Mouse (Mus musculus) CH12.LX (cell line): ENCODE measurements at regions not wholly inside any gene's neighbourhood (a gene's known extent, or its start where the extent isn't known, plus 50 kb on each side); places are given as distances from the start of the nearest gene placed in this dataset.

ENCODE experiments used
- DNase-seq: peaks from one replicate; pipeline ENCODE4 v3.0.0-alpha.2; 2013; ENCODE audit errors: extremely low read depth
- H3K27ac ChIP-seq: 2 replicates; pipeline ENCODE4 v1.5.1; 2012; ENCODE audit warnings: low read depth, mild to moderate bottlenecking, control low read depth, moderate library complexity; ENCODE audit not compliant: insufficient read depth
- H3K27me3 ChIP-seq: replicated peaks from 2 replicates; pipeline ENCODE3; 2012; ENCODE audit warnings: inconsistent platforms
- H3K36me3 ChIP-seq, 2 experiments: replicated peaks in 1 of 2; 2 replicates each; pipeline versions ENCODE3 to v1.6.1; 2012; ENCODE audit warnings: inconsistent platforms in 1 of 2, low read length in 1 of 2, mild to moderate bottlenecking in 1 of 2, mixed read lengths in 1 of 2, moderate library complexity in 1 of 2; ENCODE audit not compliant: control insufficient read depth in 1 of 2, insufficient read depth in 1 of 2
- H3K4me1 ChIP-seq, 2 experiments: 2 replicates each; pipeline ENCODE4 v1.6.1; 2012; ENCODE audit warnings: inconsistent platforms in 1 of 2, moderate library complexity in 1 of 2; ENCODE audit not compliant: insufficient read depth in 2 of 2, control insufficient read depth in 1 of 2
- H3K4me2 ChIP-seq: 2 replicates; pipeline ENCODE4 v1.6.1; 2012; ENCODE audit warnings: low read depth, mild to moderate bottlenecking, control low read depth; ENCODE audit not compliant: poor library complexity, insufficient read depth, severe bottlenecking
- H3K4me3 ChIP-seq, 3 experiments: fragments of 150-350 bp in 1 of 3; sonication (generic) in 1 of 3; replicated peaks in 1 of 3; 2 replicates each; pipeline versions ENCODE3 to v1.5.1; 2011 to 2012; ENCODE audit warnings: low read depth in 2 of 3, low read length in 2 of 3, mild to moderate bottlenecking in 2 of 3, moderate library complexity in 2 of 3, control low read depth in 1 of 3, improper control_type of control experiment in 1 of 3, inconsistent platforms in 1 of 3, mixed read lengths in 1 of 3; ENCODE audit not compliant: poor library complexity in 1 of 3
- H3K79me2 ChIP-seq: replicated peaks from 2 replicates; pipeline ENCODE4 v1.6.1; 2012; ENCODE audit warnings: mild to moderate bottlenecking, moderate library complexity; ENCODE audit not compliant: control insufficient read depth, poor library complexity, insufficient read depth, severe bottlenecking; ENCODE audit errors: extremely low read depth
- H3K9ac ChIP-seq: 2 replicates; pipeline ENCODE4 v1.6.1; 2012; ENCODE audit warnings: low read depth, mild to moderate bottlenecking, control low read depth, moderate library complexity; ENCODE audit not compliant: insufficient read depth
- H3K9me3 ChIP-seq: replicated peaks from 2 replicates; pipeline ENCODE3; 2012; ENCODE audit warnings: low read length, inconsistent platforms, mixed read lengths
- CHD1 ChIP-seq: IDR thresholded peaks from 2 replicates; pipeline ENCODE4 v1.6.1; 2012; ENCODE audit warnings: low read depth, low read length, improper control_type of control experiment, inconsistent platforms
- CHD2 ChIP-seq: IDR thresholded peaks from 2 replicates; pipeline ENCODE4 v1.6.1; 2011; ENCODE audit warnings: low read length, improper control_type of control experiment
- CTCF ChIP-seq, 2 experiments: IDR thresholded peaks in 1 of 2; conservative IDR thresholded peaks in 1 of 2; 2 replicates each; pipeline ENCODE4 v1.5.1; 2011 to 2012; ENCODE audit warnings: low read depth in 2 of 2, low read length in 2 of 2, improper control_type of control experiment in 1 of 2, inconsistent platforms in 1 of 2, mild to moderate bottlenecking in 1 of 2, moderate library complexity in 1 of 2
- E2F4 ChIP-seq: IDR thresholded peaks from 2 replicates; pipeline ENCODE4 v1.6.1; 2011; ENCODE audit warnings: low read depth, low read length, improper control_type of control experiment; ENCODE audit not compliant: insufficient replicate concordance
- EP300 ChIP-seq: IDR thresholded peaks from 2 replicates; pipeline ENCODE4 v1.6.1; 2011; ENCODE audit warnings: low read length, improper control_type of control experiment
- ETS1 ChIP-seq: conservative IDR thresholded peaks from 2 replicates; pipeline ENCODE4 v1.6.1; 2012; ENCODE audit warnings: low read depth, mild to moderate bottlenecking, inconsistent platforms, low read length, improper control_type of control experiment, moderate library complexity
- JUND ChIP-seq: conservative IDR thresholded peaks from 2 replicates; pipeline ENCODE4 v1.6.1; 2011; ENCODE audit warnings: low read depth, low read length, improper control_type of control experiment
- MAFK ChIP-seq: IDR thresholded peaks from 2 replicates; pipeline ENCODE4 v1.6.1; 2011; ENCODE audit warnings: low read length, improper control_type of control experiment; ENCODE audit not compliant: insufficient replicate concordance
- MAX ChIP-seq: IDR thresholded peaks from 2 replicates; pipeline ENCODE4 v1.6.1; 2011; ENCODE audit warnings: low read length, improper control_type of control experiment
- MEF2A ChIP-seq: IDR thresholded peaks from 2 replicates; pipeline ENCODE4 v1.6.1; 2014; ENCODE audit warnings: low read depth, mild to moderate bottlenecking, inconsistent platforms, low read length, improper control_type of control experiment, borderline replicate concordance
- MXI1 ChIP-seq: IDR thresholded peaks from 2 replicates; pipeline ENCODE4 v1.6.1; 2011; ENCODE audit warnings: mild to moderate bottlenecking, low read depth, low read length, improper control_type of control experiment
- MYC ChIP-seq: IDR thresholded peaks from 2 replicates; pipeline ENCODE4 v1.6.1; 2011; ENCODE audit warnings: low read depth, mild to moderate bottlenecking, improper control_type of control experiment, low read length
- NELFE ChIP-seq: IDR thresholded peaks from 2 replicates; pipeline ENCODE4 v1.6.1; 2011; ENCODE audit warnings: low read depth, low read length, improper control_type of control experiment
- NRF1 ChIP-seq: IDR thresholded peaks from 2 replicates; pipeline ENCODE4 v1.6.1; 2014; ENCODE audit warnings: low read depth, mild to moderate bottlenecking, inconsistent platforms, low read length, improper control_type of control experiment, moderate library complexity
- PAX5 ChIP-seq: IDR thresholded peaks from 2 replicates; pipeline ENCODE4 v1.6.1; 2012; ENCODE audit warnings: low read length, inconsistent platforms, mixed read lengths
- POLR2A ChIP-seq: IDR thresholded peaks from 2 replicates; pipeline ENCODE4 v1.6.1; 2011; ENCODE audit warnings: low read depth, mild to moderate bottlenecking, improper control_type of control experiment, low read length
- POLR2AphosphoS2 ChIP-seq: IDR thresholded peaks from 2 replicates; pipeline ENCODE4 v1.6.1; 2011; ENCODE audit warnings: low read depth, low read length, improper control_type of control experiment
- RAD21 ChIP-seq: IDR thresholded peaks from 2 replicates; pipeline ENCODE4 v1.6.1; 2011; ENCODE audit warnings: low read depth, mild to moderate bottlenecking, low read length, improper control_type of control experiment, moderate library complexity
- RCOR1 ChIP-seq: conservative IDR thresholded peaks from 2 replicates; pipeline ENCODE4 v1.6.1; 2012; ENCODE audit warnings: low read depth, mild to moderate bottlenecking, inconsistent platforms, low read length, improper control_type of control experiment
- SIN3A ChIP-seq: IDR thresholded peaks from 2 replicates; pipeline ENCODE4 v1.6.1; 2012; ENCODE audit warnings: low read length, improper control_type of control experiment, inconsistent platforms
- SMC3 ChIP-seq: IDR thresholded peaks from 2 replicates; pipeline ENCODE4 v1.6.1; 2011; ENCODE audit warnings: low read depth, low read length, improper control_type of control experiment
- UBTF ChIP-seq: IDR thresholded peaks from 2 replicates; pipeline ENCODE4 v1.6.1; 2012; ENCODE audit warnings: low read depth, mild to moderate bottlenecking, inconsistent platforms, low read length, improper control_type of control experiment, moderate library complexity
- USF1 ChIP-seq: IDR thresholded peaks from 2 replicates; pipeline ENCODE4 v1.6.1; 2014; ENCODE audit warnings: low read depth, mild to moderate bottlenecking, inconsistent platforms, low read length, improper control_type of control experiment
- USF2 ChIP-seq: conservative IDR thresholded peaks from 2 replicates; pipeline ENCODE4 v1.6.1; 2011; ENCODE audit warnings: low read depth, low read length, improper control_type of control experiment
- ZC3H11A ChIP-seq: IDR thresholded peaks from 2 replicates; pipeline ENCODE4 v1.6.1; 2012; ENCODE audit warnings: low read depth, mild to moderate bottlenecking, inconsistent platforms, low read length, improper control_type of control experiment
- ZNF384 ChIP-seq: IDR thresholded peaks from 2 replicates; pipeline ENCODE4 v1.6.1; 2012; ENCODE audit warnings: low read depth, low read length, improper control_type of control experiment, inconsistent platforms
- dilution Hi-C: fragments of 300-500 bp; cut with MboI; formaldehyde crosslinking; loops from 2 replicates; pipeline ENCODE4 v1.14.3; 2020; ENCODE audit warnings: low sequenced_read_pairs; ENCODE audit not compliant: extremely low pct_unique_long_range_greater_than_20kb, extremely low pct_ligation_motif_present
- in situ Hi-C: fragments of 300-500 bp; cut with MboI; formaldehyde crosslinking; loops from 3 replicates; pipeline ENCODE4 v1.14.3; 2019; ENCODE audit warnings: low sequenced_read_pairs, low pct_ligation_motif_present, low pct_unique_long_range_greater_than_20kb, mixed read lengths

DNA sequence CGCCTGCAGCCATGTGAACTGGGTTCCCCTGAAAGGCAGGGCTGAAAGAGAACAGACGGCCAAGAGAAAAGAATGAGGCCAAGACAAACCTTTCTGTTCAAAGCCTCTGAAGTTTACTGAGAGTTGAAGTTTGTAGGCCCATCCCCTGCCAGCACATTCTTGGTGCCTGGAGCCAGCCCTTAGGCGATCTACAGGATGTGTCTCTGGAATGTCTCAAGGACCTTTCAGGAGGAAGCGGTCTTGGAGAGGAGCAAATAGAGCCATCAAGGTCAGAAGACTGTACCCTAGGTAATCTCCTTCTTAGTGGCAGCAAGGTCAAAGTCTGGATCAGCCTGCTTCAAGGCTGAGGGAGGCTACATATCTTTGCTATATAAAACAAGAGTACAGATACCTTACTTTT lies 350.3 kb downstream of the Gm8797 start:
- dilution Hi-C loops (no loop called here), in situ Hi-C loops (no loop called here)
- H3K9me3 ChIP-seq = no peaks in the 10 kb centered on the region
- no peak for DNase-seq
- H3K4me2 ChIP-seq = no peak overlapping the region
- H3K27me3 ChIP-seq = no peaks in the 10 kb centered on the region
- no peaks in the 10 kb centered on the region for H3K4me1 ChIP-seq
- H3K27ac ChIP-seq = no peak overlapping the region
- H3K9ac ChIP-seq = no peak overlapping the region
- H3K79me2 ChIP-seq = no peaks in the 10 kb centered on the region
- H3K36me3 ChIP-seq = no peaks in the 10 kb centered on the region
- no peak for TF ChIP-seq USF2
- TF ChIP-seq SIN3A = no peak
- TF ChIP-seq NRF1 = no peak
- no peak for TF ChIP-seq RCOR1
- TF ChIP-seq POLR2A = no peak
- no peak for TF ChIP-seq MAX
- TF ChIP-seq MXI1 = no peak
- no peak for TF ChIP-seq CTCF (conservative IDR thresholded peaks at IDR 0.05 in 1 of 2, IDR thresholded peaks at IDR 0.05 in 1 of 2; ENCODE audit: low read depth in 2 of 2, low read length in 2 of 2)
- no peak overlapping the region for H3K4me3 ChIP-seq

DNA sequence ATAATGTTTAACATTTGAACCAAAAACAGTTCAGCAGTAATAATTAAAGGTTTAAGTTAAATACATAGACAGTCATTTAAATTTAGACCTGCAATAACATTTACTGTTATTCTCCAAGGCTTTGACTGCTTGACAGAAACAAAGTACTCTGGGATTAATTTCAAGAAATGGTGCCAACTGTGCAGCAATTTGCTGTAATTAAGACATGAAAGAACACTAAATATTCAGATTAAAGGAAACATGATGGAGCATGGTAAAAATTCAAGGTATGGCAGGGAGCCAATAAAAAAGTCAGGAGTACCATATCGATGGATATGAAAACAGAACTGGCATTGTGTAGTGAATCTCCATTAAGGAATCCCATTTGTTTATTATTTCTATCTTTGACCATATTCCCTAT lies 352.3 kb downstream of the Gm8797 start:
- TF ChIP-seq POLR2AphosphoS2 (no peak), UBTF (no peak), E2F4 (no peak)
- no peaks in the 10 kb centered on the region for H3K27me3 ChIP-seq
- in situ Hi-C loops = no loop called here
- H3K9me3 ChIP-seq = no peaks in the 10 kb centered on the region
- H3K4me3 ChIP-seq = no peak overlapping the region
- no peak overlapping the region for H3K27ac ChIP-seq
- no peak overlapping the region for H3K9ac ChIP-seq
- DNase-seq = no peak
- H3K4me1 ChIP-seq = no peaks in the 10 kb centered on the region
- no peaks in the 10 kb centered on the region for H3K36me3 ChIP-seq
- H3K4me2 ChIP-seq = no peak overlapping the region
- dilution Hi-C loops = no loop called here
- no peaks in the 10 kb centered on the region for H3K79me2 ChIP-seq

DNA sequence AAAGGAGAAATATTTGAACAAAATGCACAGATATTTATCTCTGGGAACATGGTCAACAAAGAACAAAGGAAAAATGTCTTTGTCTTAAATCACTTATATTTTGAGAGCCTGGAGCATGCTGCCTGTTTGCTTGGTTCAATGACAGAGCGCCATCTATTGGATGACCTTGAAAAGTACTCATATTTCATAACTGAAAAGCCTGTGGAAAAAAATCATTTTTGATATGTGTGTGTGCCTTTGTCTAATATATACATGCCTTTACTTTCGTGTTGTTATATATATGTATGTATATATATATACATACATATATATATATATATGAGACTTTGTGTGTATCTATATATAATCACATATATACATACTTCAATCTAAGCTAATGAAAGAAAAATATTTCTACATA lies 356.1 kb downstream of the Gm8797 start:
- Histone ChIP-seq H3K4me2 (no peak overlapping the region), H3K4me1 (no peaks in the 10 kb centered on the region), H3K27me3 (no peaks in the 10 kb centered on the region), H3K27ac (no peak overlapping the region), H3K36me3 (no peaks in the 10 kb centered on the region), H3K9me3 (no peaks in the 10 kb centered on the region), H3K4me3 (no peak overlapping the region), H3K79me2 (no peaks in the 10 kb centered on the region), H3K9ac (no peak overlapping the region)
- in situ Hi-C loops (no loop called here), dilution Hi-C loops (no loop called here)
- DNase-seq = peak; percentile 81
- no peak for TF ChIP-seq ETS1
- no peak for TF ChIP-seq NRF1
- TF ChIP-seq RAD21 = peak; percentile 97
- TF ChIP-seq MAX = peak; percentile 60; the same call in 1 of the 2 replicates
- TF ChIP-seq MAFK = no peak
- no peak for TF ChIP-seq NELFE
- no peak for TF ChIP-seq PAX5
- TF ChIP-seq CHD1 = no peak
- TF ChIP-seq SMC3 = peak; percentile 74
- TF ChIP-seq USF1 = no peak
- no peak for TF ChIP-seq CHD2
- no peak for TF ChIP-seq JUND
- TF ChIP-seq MEF2A = no peak
- TF ChIP-seq MYC = 0 out of 2 replicates have a peak, but pooled peaks have one; percentile 78
- peak; percentile 35; the same call in 1 of the 2 replicates for TF ChIP-seq ZNF384
- TF ChIP-seq UBTF = no peak
- TF ChIP-seq ZC3H11A = peak; percentile 30; the same call in 1 of the 2 replicates
- peak; percentile 52 to 79; a peak in 3 of 4 replicates for TF ChIP-seq CTCF (conservative IDR thresholded peaks at IDR 0.05 in 1 of 2, IDR thresholded peaks at IDR 0.05 in 1 of 2; ENCODE audit: low read depth in 2 of 2, low read length in 2 of 2)
- TF ChIP-seq EP300 = no peak
- no peak for TF ChIP-seq POLR2A
